Mouse (Mus musculus) liver, postnatal 0 days (tissue): ENCODE data around the gene Cacnb4.
A peak's percentile ranks its signal among the peaks of the same experiment; 100 is the strongest.

Source experiments
- CTCF ChIP-seq: sonication (generic); IDR thresholded peaks from 2 replicates; pipeline ENCODE4 v1.5.1; 2016; ENCODE audit warnings: antibody characterized with exemption, low read depth
- EP300 ChIP-seq: IDR thresholded peaks from 2 replicates; pipeline ENCODE4 v1.6.1; 2016; ENCODE audit warnings: antibody characterized with exemption, low read depth, mild to moderate bottlenecking

GRCm38 (mm10) chr2:52632880-52633279 is 43.8 kb downstream of the Cacnb4 start:
- TF ChIP-seq CTCF (peak; percentile 73), EP300 (no peak)
